Mouse (Mus musculus): ENCODE data around the gene Trak1.

Trak1 gene

GRCm38 (mm10) chr9:121374076-121374863 lies 77.0 kb downstream of the Trak1 start:
- DNase-seq: no peak

GRCm38 (mm10) chr9:121374864-121375255 lies 77.6 kb downstream of the Trak1 start:
- DNase-seq: no peak

- DNase-seq: no peak
Measured at GRCm38 (mm10) chr9:121376094-121376493, 78.8 kb downstream of the Trak1 start.

- no peak for DNase-seq
Measured at GRCm38 (mm10) chr9:121380310-121380920, 83.1 kb downstream of the Trak1 start.

GRCm38 (mm10) chr9:121381678-121382297 lies 84.5 kb downstream of the Trak1 start:
- no peak for DNase-seq

- no peak for DNase-seq
Measured at GRCm38 (mm10) chr9:121382568-121382967, 85.3 kb downstream of the Trak1 start.

GRCm38 (mm10) chr9:121383180-121383586 lies 85.9 kb downstream of the Trak1 start:
- no peak for DNase-seq

- no peak for DNase-seq
Measured at GRCm38 (mm10) chr9:121384620-121385019, 87.3 kb downstream of the Trak1 start.

GRCm38 (mm10) chr9:121385091-121385748 lies 87.9 kb downstream of the Trak1 start:
- no peak for DNase-seq

GRCm38 (mm10) chr9:121385749-121386350 lies 88.5 kb downstream of the Trak1 start:
- DNase-seq: no peak

- no peak for DNase-seq
Measured at GRCm38 (mm10) chr9:121387539-121388272, 90.4 kb downstream of the Trak1 start.

GRCm38 (mm10) chr9:121388273-121388931 lies 91.1 kb downstream of the Trak1 start:
- no peak for DNase-seq

GRCm38 (mm10) chr9:121389258-121389657 lies 92.0 kb downstream of the Trak1 start:
- no peak for DNase-seq

- no peak for DNase-seq
Measured at GRCm38 (mm10) chr9:121391898-121392297, 94.6 kb downstream of the Trak1 start.

- DNase-seq: no peak
Measured at GRCm38 (mm10) chr9:121392427-121392826, 95.1 kb downstream of the Trak1 start.

- DNase-seq: no peak
Measured at GRCm38 (mm10) chr9:121393104-121393503, 95.8 kb downstream of the Trak1 start.

GRCm38 (mm10) chr9:121394882-121395281 lies 97.6 kb downstream of the Trak1 start:
- DNase-seq: no peak

- no peak for DNase-seq
Measured at GRCm38 (mm10) chr9:121395812-121396211, 98.5 kb downstream of the Trak1 start.

- DNase-seq: no peak
Measured at GRCm38 (mm10) chr9:121398100-121398760, 100.9 kb downstream of the Trak1 start.

- DNase-seq: peak; percentile 35 to 50
Measured at GRCm38 (mm10) chr9:121398761-121399160, 101.5 kb downstream of the Trak1 start.

- DNase-seq: no peak
Measured at GRCm38 (mm10) chr9:121400608-121401007, 103.3 kb downstream of the Trak1 start.

Data from thymus, adult 18-20 months (tissue).